Mouse (Mus musculus): Measurements from ENCODE around the gene Pdcd1.

DNA sequence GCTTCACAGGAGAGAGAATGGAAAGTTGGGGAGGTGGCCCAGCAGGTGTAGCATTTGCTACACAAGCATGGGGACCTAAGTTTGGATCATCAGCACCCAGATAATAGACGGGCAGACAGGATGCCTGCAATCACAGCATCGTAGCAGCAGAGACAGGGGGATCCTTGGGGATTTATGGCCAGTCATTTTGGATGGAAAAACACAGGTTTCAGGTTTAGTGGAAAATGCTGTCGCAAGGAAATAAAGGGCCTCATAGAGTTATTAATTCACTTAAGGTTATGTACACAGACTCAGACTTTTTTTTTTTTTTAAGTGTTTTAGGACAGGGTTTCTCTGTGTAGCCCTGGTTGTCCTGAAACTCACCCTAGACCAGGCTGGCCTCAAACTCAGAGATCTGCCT is 6.8 kb downstream of the Pdcd1 start:
- TF ChIP-seq CTCF (IDR thresholded peaks at IDR 0.05; ENCODE audit: borderline replicate concordance, insufficient read depth, low read depth, low read length), result no peak
- no peak for TF ChIP-seq POLR2A (IDR thresholded peaks at IDR 0.05; ENCODE audit: borderline replicate concordance, insufficient read depth, low read length)

All from cerebellum, adult 2 months (tissue).